Mouse (Mus musculus) forebrain, postnatal 0 days (tissue): ENCODE measurements around the gene Psmb3. TPM values are rescaled to one million over a fixed set of nuclear protein-coding genes. Genes with fewer than 3 reads are reported as not detected.
"Not testable (repeated sequence)": the region's sequence is repeated elsewhere in the genome, so short reads cannot be mapped to it uniquely, and the experiment has no call there.

Source experiments
- ATAC-seq: fragments of 200-750 bp; cut with Nextera tagmentation; 2 replicates; pipeline ENCODE4 v1.8.0; 2017; ENCODE audit warnings: mild to moderate bottlenecking, moderate library complexity
- DNase-seq: peaks from one replicate; pipeline ENCODE4 v3.0.0-alpha.2; 2015
- H3K27ac ChIP-seq: fragments of 300-500 bp; sonication (generic); 2 replicates; pipeline ENCODE4 v1.5.1; 2014; ENCODE audit warnings: low read depth, mild to moderate bottlenecking, antibody characterized with exemption, low read length, moderate library complexity, mixed read lengths
- H3K27me3 ChIP-seq: fragments of 300-500 bp; sonication (generic); 2 replicates; pipeline ENCODE4 v1.6.1; 2014; ENCODE audit warnings: mild to moderate bottlenecking, low read length, mixed read lengths; ENCODE audit not compliant: insufficient read depth
- H3K36me3 ChIP-seq: fragments of 300-500 bp; sonication (generic); 2 replicates; pipeline ENCODE4 v1.6.1; 2014; ENCODE audit warnings: mild to moderate bottlenecking, moderate library complexity; ENCODE audit not compliant: insufficient read depth
- H3K4me1 ChIP-seq: fragments of 300-500 bp; sonication (generic); 2 replicates; pipeline ENCODE4 v1.6.1; 2014; ENCODE audit warnings: antibody characterized with exemption; ENCODE audit not compliant: insufficient read depth
- H3K4me2 ChIP-seq: fragments of 300-500 bp; sonication (generic); 2 replicates; pipeline ENCODE4 v1.6.1; 2014; ENCODE audit warnings: low read depth, mild to moderate bottlenecking, moderate library complexity
- H3K4me3 ChIP-seq: fragments of 300-500 bp; sonication (generic); 2 replicates; pipeline ENCODE4 v1.5.1; 2014; ENCODE audit warnings: low read depth, low read length, mixed read lengths
- H3K9ac ChIP-seq: fragments of 300-500 bp; sonication (generic); 2 replicates; pipeline ENCODE4 v1.6.1; 2014; ENCODE audit warnings: mild to moderate bottlenecking
- H3K9me3 ChIP-seq: fragments of 300-500 bp; sonication (generic); 2 replicates; pipeline ENCODE4 v1.6.1; 2016; ENCODE audit warnings: low read length
- CTCF ChIP-seq: sonication (generic); IDR thresholded peaks from 2 replicates; pipeline ENCODE4 v1.5.1; 2016; ENCODE audit warnings: antibody characterized with exemption, control low read depth, low read depth
- WGBS: fragments of 180-500 bp; shearing (Covaris S2); extraction: QIAGEN DNeasy Blood & Tissue Kit; methylation state at CpG from one replicate; pipeline ENCODE4 v1.1.7; 2014; 5-methylcytosine and 5-hydroxymethylcytosine counted together
- polyA plus RNA-seq: library from polyadenylated mRNA; unstranded; fragments of >200 nt; fragmentation: Nextera tagmentation; extraction: Ambion mirVana; gene quantifications from 2 replicates; pipeline ENCODE4 v1.2.1, GENCODE M21; 2015
- total RNA-seq: library from RNA; depleted of rRNA; stranded (reverse); fragments of >200 nt; gene quantifications from 2 replicates; pipeline ENCODE4 v1.2.3, GENCODE M21; 2014

The Psmb3 gene
- total and polyA plus RNA-seq, 2 experiments from 2014 or later: 322 to 499 TPM

GRCm38 (mm10) chr11:97733689-97734088 lies 30.5 kb downstream of the Psmb3 start:
- no peak overlapping the region for H3K4me3 ChIP-seq
- no peaks in the 10 kb centered on the region for H3K4me1 ChIP-seq
- H3K9ac ChIP-seq: no peak overlapping the region
- DNase-seq: no peak
- H3K36me3 ChIP-seq: peaks cover 31% of the 10 kb centered on the region
- WGBS: 40% methylated on average over 10 of the region's 10 CpGs
- no peaks in the 10 kb centered on the region for H3K9me3 ChIP-seq
- no peak overlapping the region for H3K27ac ChIP-seq
- H3K4me2 ChIP-seq: no peak overlapping the region
- TF ChIP-seq CTCF: no peak
- H3K27me3 ChIP-seq: no peaks in the 10 kb centered on the region
- no peak for ATAC-seq

GRCm38 (mm10) chr11:97734810-97735209 lies 31.6 kb downstream of the Psmb3 start:
- H3K4me2 ChIP-seq, H3K4me1 ChIP-seq, H3K27ac ChIP-seq, H3K4me3 ChIP-seq, H3K9me3 ChIP-seq, ATAC-seq, DNase-seq, H3K9ac ChIP-seq, H3K27me3 ChIP-seq: not testable (repeated sequence)
- peaks cover 20% of the 10 kb centered on the region for H3K36me3 ChIP-seq
- WGBS: 87% methylated on average over 5 of the region's 5 CpGs

GRCm38 (mm10) chr11:97736645-97737044 lies 33.4 kb downstream of the Psmb3 start:
- DNase-seq (no peak), ATAC-seq (no peak)
- Histone ChIP-seq H3K36me3 (peaks cover 6% of the 10 kb centered on the region; the same call in 1 of the 2 replicates), H3K27me3 (no peaks in the 10 kb centered on the region), H3K9ac (no peak overlapping the region), H3K27ac (no peak overlapping the region), H3K4me1 (no peaks in the 10 kb centered on the region), H3K4me2 (no peak overlapping the region), H3K9me3 (no peaks in the 10 kb centered on the region), H3K4me3 (no peak overlapping the region)
- WGBS: 90% methylated on average over 5 of the region's 5 CpGs
- TF ChIP-seq CTCF: no peak

- H3K9ac ChIP-seq: no peak overlapping the region
- no peak for TF ChIP-seq CTCF
- H3K36me3 ChIP-seq: no peaks in the 10 kb centered on the region; the same call in 1 of the 2 replicates
- no peaks in the 10 kb centered on the region for H3K27me3 ChIP-seq
- no peak overlapping the region for H3K4me3 ChIP-seq
- ATAC-seq (no peak), DNase-seq (no peak)
- H3K4me2 ChIP-seq: no peak overlapping the region
- 43% methylated on average over 4 of the region's 4 CpGs for WGBS
- no peaks in the 10 kb centered on the region for H3K9me3 ChIP-seq
- no peak overlapping the region for H3K27ac ChIP-seq
- peaks cover 6% of the 10 kb centered on the region; the same call in 1 of the 2 replicates for H3K4me1 ChIP-seq
Measured at GRCm38 (mm10) chr11:97737600-97737999, 34.4 kb downstream of the Psmb3 start.

- no peaks in the 10 kb centered on the region for H3K27me3 ChIP-seq
- no peak overlapping the region for H3K27ac ChIP-seq
- no peak for DNase-seq
- no peaks in the 10 kb centered on the region for H3K9me3 ChIP-seq
- no peak for ATAC-seq
- no peaks in the 10 kb centered on the region for H3K36me3 ChIP-seq
- no peak overlapping the region for H3K4me2 ChIP-seq
- TF ChIP-seq CTCF: peak; percentile 46
- WGBS: 67% methylated on average over 6 of the region's 6 CpGs
- no peak overlapping the region for H3K4me3 ChIP-seq
- no peak overlapping the region for H3K9ac ChIP-seq
- H3K4me1 ChIP-seq: peaks cover 17% of the 10 kb centered on the region
Measured at GRCm38 (mm10) chr11:97738703-97739102, 35.5 kb downstream of the Psmb3 start.

- peak; percentile 29 for TF ChIP-seq CTCF
- H3K4me2 ChIP-seq: no peak overlapping the region
- no peak overlapping the region for H3K4me3 ChIP-seq
- no peak overlapping the region for H3K27ac ChIP-seq
- no peak overlapping the region for H3K9ac ChIP-seq
- H3K9me3 ChIP-seq: no peaks in the 10 kb centered on the region
- DNase-seq: no peak
- WGBS: 92% methylated on average over 3 of the region's 3 CpGs
- H3K36me3 ChIP-seq: no peaks in the 10 kb centered on the region
- H3K4me1 ChIP-seq: peaks cover 18% of the 10 kb centered on the region
- ATAC-seq: no peak
- H3K27me3 ChIP-seq: no peaks in the 10 kb centered on the region
Measured at GRCm38 (mm10) chr11:97739155-97739554, 36.0 kb downstream of the Psmb3 start.

- no peak for DNase-seq
- H3K4me2 ChIP-seq: no peak overlapping the region
- H3K4me3 ChIP-seq: no peak overlapping the region
- H3K27me3 ChIP-seq: no peaks in the 10 kb centered on the region
- no peak for ATAC-seq
- 35% methylated on average over 7 of the region's 7 CpGs for WGBS
- H3K9me3 ChIP-seq: no peaks in the 10 kb centered on the region
- no peaks in the 10 kb centered on the region for H3K36me3 ChIP-seq
- no peak for TF ChIP-seq CTCF
- peaks cover 18% of the 10 kb centered on the region for H3K4me1 ChIP-seq
- H3K9ac ChIP-seq: no peak overlapping the region
- no peak overlapping the region for H3K27ac ChIP-seq
Measured at GRCm38 (mm10) chr11:97740190-97740589, 37.0 kb downstream of the Psmb3 start.

- Histone ChIP-seq H3K4me2 (peak overlapping the region; percentile 71; the same call in 1 of the 2 replicates), H3K4me1 (peaks cover 18% of the 10 kb centered on the region), H3K9me3 (no peaks in the 10 kb centered on the region), H3K27ac (no peak overlapping the region), H3K36me3 (peaks cover 7% of the 10 kb centered on the region), H3K4me3 (no peak overlapping the region), H3K9ac (no peak overlapping the region), H3K27me3 (no peaks in the 10 kb centered on the region)
- no peak for TF ChIP-seq CTCF
- DNase-seq (no peak), ATAC-seq (no peak)
- WGBS: 97% methylated on average over 5 of the region's 5 CpGs
Measured at GRCm38 (mm10) chr11:97742157-97742556, 39.0 kb downstream of the Psmb3 start.
